Mouse (Mus musculus): Measurements from ENCODE around the gene Sipa1l1. TPM values are rescaled to one million over a fixed set of nuclear protein-coding genes. Genes with fewer than 3 reads are reported as not detected.

Sipa1l1 gene
- polyA plus RNA-seq, 2 experiments: 2.6 to 2.7 TPM

- TF ChIP-seq CTCF (IDR thresholded peaks at IDR 0.05; ENCODE audit: low read depth) (no peak), EP300 (IDR thresholded peaks at IDR 0.05; ENCODE audit: low read depth) (no peak)
- ATAC-seq (ENCODE audit: insufficient read depth) (no peak), DNase-seq (ENCODE audit: low read depth in 3 of 3, low spot score in 3 of 3) (no peak)
- Histone ChIP-seq H3K9ac (replicated peaks) (no peak overlapping the region), H3K27ac (no peak overlapping the region), H3K27me3 (ENCODE audit: control insufficient read depth, insufficient read depth, low read length) (no peaks in the 10 kb centered on the region), H3K9me3 (ENCODE audit: control insufficient read depth, low read length) (no peaks in the 10 kb centered on the region), H3K4me3 (ENCODE audit: insufficient read depth in 1 of 2, low read depth in 2 of 2, low read length in 2 of 2) (no peak overlapping the region), H3K4me2 (ENCODE audit: low read depth) (no peak overlapping the region), H3K4me1 (replicated peaks; ENCODE audit: control insufficient read depth in 2 of 2, insufficient read depth in 2 of 2, low read length in 1 of 2) (peaks cover 0 to 4% of the 10 kb centered on the region in 2 experiments; a peak in 1 of 4 replicates), H3K36me3 (replicated peaks; ENCODE audit: control insufficient read depth, insufficient read depth, low read depth) (no peaks in the 10 kb centered on the region)
- WGBS (ENCODE audit: insufficient replicate concordance): 62% methylated on average over 3 of the region's 3 CpGs
These were observed 243.3 kb downstream of the Sipa1l1 start for GRCm38 (mm10) chr12:82412291-82413032.

- no peak overlapping the region for H3K9ac ChIP-seq (replicated peaks)
- ATAC-seq (ENCODE audit: insufficient read depth): no peak
- DNase-seq (ENCODE audit: low read depth in 3 of 3, low spot score in 3 of 3): no peak
- WGBS (ENCODE audit: insufficient replicate concordance): 54% methylated on average over 4 of the region's 4 CpGs
- H3K4me1 ChIP-seq (replicated peaks; ENCODE audit: control insufficient read depth in 2 of 2, insufficient read depth in 2 of 2, low read length in 1 of 2): peaks cover 0 to 4% of the 10 kb centered on the region in 2 experiments; a peak in 1 of 4 replicates
- H3K9me3 ChIP-seq (ENCODE audit: control insufficient read depth, low read length): no peaks in the 10 kb centered on the region
- H3K27ac ChIP-seq: no peak overlapping the region
- no peak overlapping the region for H3K4me3 ChIP-seq (ENCODE audit: insufficient read depth in 1 of 2, low read depth in 2 of 2, low read length in 2 of 2)
- no peak for TF ChIP-seq CTCF (IDR thresholded peaks at IDR 0.05; ENCODE audit: low read depth)
- H3K36me3 ChIP-seq (replicated peaks; ENCODE audit: control insufficient read depth, insufficient read depth, low read depth): no peaks in the 10 kb centered on the region
- no peaks in the 10 kb centered on the region for H3K27me3 ChIP-seq (ENCODE audit: control insufficient read depth, insufficient read depth, low read length)
- no peak overlapping the region for H3K4me2 ChIP-seq (ENCODE audit: low read depth)
These were observed 246.7 kb downstream of the Sipa1l1 start for GRCm38 (mm10) chr12:82415690-82416364.

GRCm38 (mm10) chr12:82419027-82419426 lies 249.9 kb downstream of the Sipa1l1 start:
- Histone ChIP-seq H3K4me1 (replicated peaks; ENCODE audit: control insufficient read depth in 2 of 2, insufficient read depth in 2 of 2, low read length in 1 of 2) (no peaks in the 10 kb centered on the region), H3K27me3 (ENCODE audit: control insufficient read depth, insufficient read depth, low read length) (no peaks in the 10 kb centered on the region), H3K9me3 (ENCODE audit: control insufficient read depth, low read length) (no peaks in the 10 kb centered on the region), H3K9ac (replicated peaks) (no peak overlapping the region), H3K4me3 (ENCODE audit: insufficient read depth in 1 of 2, low read depth in 2 of 2, low read length in 2 of 2) (no peak overlapping the region), H3K36me3 (replicated peaks; ENCODE audit: control insufficient read depth, insufficient read depth, low read depth) (no peaks in the 10 kb centered on the region; the same call in 1 of the 2 replicates), H3K27ac (no peak overlapping the region), H3K4me2 (ENCODE audit: low read depth) (no peak overlapping the region)
- no peak for ATAC-seq (ENCODE audit: insufficient read depth)
- no peak for DNase-seq (ENCODE audit: low read depth in 3 of 3, low spot score in 3 of 3)
- 74% methylated on average over 8 of the region's 8 CpGs for WGBS (ENCODE audit: insufficient replicate concordance)
- TF ChIP-seq EP300 (IDR thresholded peaks at IDR 0.05; ENCODE audit: low read depth) (no peak), CTCF (IDR thresholded peaks at IDR 0.05; ENCODE audit: low read depth) (no peak)

- H3K4me3 ChIP-seq (ENCODE audit: insufficient read depth in 1 of 2, low read depth in 2 of 2, low read length in 2 of 2): no peak overlapping the region
- no peak for TF ChIP-seq CTCF (IDR thresholded peaks at IDR 0.05; ENCODE audit: low read depth)
- no peaks in the 10 kb centered on the region; the same call in 1 of the 2 replicates for H3K36me3 ChIP-seq (replicated peaks; ENCODE audit: control insufficient read depth, insufficient read depth, low read depth)
- no peaks in the 10 kb centered on the region for H3K9me3 ChIP-seq (ENCODE audit: control insufficient read depth, low read length)
- H3K9ac ChIP-seq (replicated peaks): no peak overlapping the region
- no peak for DNase-seq (ENCODE audit: low read depth in 3 of 3, low spot score in 3 of 3)
- no peaks in the 10 kb centered on the region for H3K4me1 ChIP-seq (replicated peaks; ENCODE audit: control insufficient read depth in 2 of 2, insufficient read depth in 2 of 2, low read length in 1 of 2)
- WGBS (ENCODE audit: insufficient replicate concordance): 85% methylated on average over 15 of the region's 15 CpGs
- no peak overlapping the region for H3K4me2 ChIP-seq (ENCODE audit: low read depth)
- no peaks in the 10 kb centered on the region for H3K27me3 ChIP-seq (ENCODE audit: control insufficient read depth, insufficient read depth, low read length)
- no peak overlapping the region for H3K27ac ChIP-seq
- no peak for ATAC-seq (ENCODE audit: insufficient read depth)
These were observed 255.7 kb downstream of the Sipa1l1 start for GRCm38 (mm10) chr12:82424783-82425182.

- H3K4me3 ChIP-seq (ENCODE audit: insufficient read depth in 1 of 2, low read depth in 2 of 2, low read length in 2 of 2): no peak overlapping the region
- DNase-seq (ENCODE audit: low read depth in 3 of 3, low spot score in 3 of 3): no peak
- WGBS (ENCODE audit: insufficient replicate concordance): 54% methylated on average over 11 of the region's 11 CpGs
- no peaks in the 10 kb centered on the region for H3K4me1 ChIP-seq (replicated peaks; ENCODE audit: control insufficient read depth in 2 of 2, insufficient read depth in 2 of 2, low read length in 1 of 2)
- no peak overlapping the region for H3K4me2 ChIP-seq (ENCODE audit: low read depth)
- ATAC-seq (ENCODE audit: insufficient read depth): no peak
- H3K9ac ChIP-seq (replicated peaks): no peak overlapping the region
- no peak for TF ChIP-seq CTCF (IDR thresholded peaks at IDR 0.05; ENCODE audit: low read depth)
- TF ChIP-seq EP300 (IDR thresholded peaks at IDR 0.05; ENCODE audit: low read depth): no peak
- H3K27ac ChIP-seq: no peak overlapping the region
- no peaks in the 10 kb centered on the region for H3K27me3 ChIP-seq (ENCODE audit: control insufficient read depth, insufficient read depth, low read length)
- H3K36me3 ChIP-seq (replicated peaks; ENCODE audit: control insufficient read depth, insufficient read depth, low read depth): no peaks in the 10 kb centered on the region; the same call in 1 of the 2 replicates
- H3K9me3 ChIP-seq (ENCODE audit: control insufficient read depth, low read length): no peaks in the 10 kb centered on the region
These were observed 256.7 kb downstream of the Sipa1l1 start for GRCm38 (mm10) chr12:82425853-82426252.
